Mouse (Mus musculus): ENCODE results near the gene Gm4744.
"Not testable (repeated sequence)": the region's sequence is repeated elsewhere in the genome, so short reads cannot be mapped to it uniquely, and the experiment has no call there.

Gm4744 gene

DNA sequence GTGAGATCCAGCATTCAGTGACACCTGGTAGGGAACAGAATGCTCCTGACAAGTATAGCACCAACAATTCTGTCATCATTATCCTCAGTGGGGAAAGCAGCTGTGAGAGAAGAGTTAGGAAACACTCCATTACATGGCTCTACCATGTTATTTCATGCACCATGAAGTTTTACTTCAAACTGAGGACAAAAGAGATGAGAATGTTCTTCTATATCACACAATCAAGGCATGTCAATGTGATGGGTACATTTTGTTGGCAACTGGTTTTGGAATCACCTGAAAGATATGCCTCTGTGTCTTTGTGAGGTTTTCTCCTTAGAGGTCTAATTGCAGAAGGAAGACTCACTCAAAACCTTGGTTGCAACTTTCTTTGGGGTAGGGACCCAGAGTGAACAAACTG, at the start of gene Gm4744:
Gm4744 (minus strand) TSS at position 101 of the 400 bp plus-strand sequence.
- DNase-seq (ENCODE audit: low spot score in 2 of 2), result no peak

DNA sequence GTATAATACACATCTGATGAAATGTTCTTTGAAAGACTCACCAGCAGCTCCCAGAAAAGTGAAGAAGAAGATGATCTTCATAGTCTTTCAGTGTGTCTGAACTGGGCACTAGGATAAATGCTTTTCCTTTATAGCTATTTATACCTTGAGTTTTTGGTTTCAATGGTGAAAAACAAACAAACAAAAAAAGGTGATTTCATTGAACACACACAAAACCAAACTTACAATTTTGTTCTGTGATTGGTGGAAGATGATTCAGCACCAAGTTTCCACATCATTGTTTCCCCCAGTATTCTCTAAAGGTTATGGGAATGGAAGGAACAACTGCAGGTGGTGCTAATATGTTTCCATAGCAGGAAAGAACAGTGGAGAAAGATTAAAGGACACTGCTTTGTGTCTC, 47.7 kb upstream of the Gm4744 start, which contains the start of gene Gm2663:
Gm2663 (minus strand) TSS at position 101 of the 400 bp plus-strand sequence.
- DNase-seq (ENCODE audit: low spot score in 2 of 2), result not testable (repeated sequence)

DNA sequence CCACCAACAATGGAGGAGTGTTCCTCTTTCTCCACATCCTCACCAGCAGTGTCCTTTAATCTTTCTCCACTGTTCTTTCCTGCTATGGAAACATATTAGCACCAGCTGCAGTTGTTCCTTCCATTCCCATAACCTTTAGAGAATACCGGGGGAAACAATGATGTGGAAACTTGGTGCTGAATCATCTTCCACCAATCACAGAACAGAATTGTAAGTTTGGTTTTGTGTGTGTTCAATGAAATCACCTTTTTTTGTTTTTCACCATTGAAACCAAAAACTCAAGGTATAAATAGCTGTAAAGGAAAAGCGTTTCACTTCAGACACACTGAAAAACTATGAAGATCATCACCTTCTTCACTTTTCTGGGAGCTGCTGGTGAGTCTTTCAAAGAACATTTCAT, 12.8 kb upstream of the Gm4744 start, which contains the start of gene 1810009J06Rik:
1810009J06Rik (plus strand) TSS at position 301 of the 400 bp plus-strand sequence.
- not testable (repeated sequence) for DNase-seq (ENCODE audit: low spot score in 2 of 2)

DNA sequence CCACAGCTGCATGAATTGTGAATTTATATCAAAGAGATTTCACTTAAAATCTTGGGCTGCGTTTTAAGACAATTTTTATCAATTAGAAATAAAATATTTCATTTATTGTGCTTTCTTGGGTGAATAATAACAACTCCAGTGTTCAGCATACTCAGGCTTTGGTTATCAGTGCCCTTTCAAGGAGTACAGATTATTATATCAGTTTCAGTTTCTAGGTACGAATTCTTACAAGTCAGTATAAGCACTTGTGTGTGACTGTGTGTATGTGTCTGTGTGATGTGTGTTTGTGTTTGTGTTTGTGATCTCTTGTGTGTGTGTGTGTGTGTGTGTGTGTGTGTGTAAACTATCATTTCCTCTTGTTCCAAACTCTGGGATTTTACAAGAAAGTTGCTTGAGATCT, 2.0 kb upstream of the Gm4744 start:
- no peak for DNase-seq (ENCODE audit: low spot score in 2 of 2)

DNA sequence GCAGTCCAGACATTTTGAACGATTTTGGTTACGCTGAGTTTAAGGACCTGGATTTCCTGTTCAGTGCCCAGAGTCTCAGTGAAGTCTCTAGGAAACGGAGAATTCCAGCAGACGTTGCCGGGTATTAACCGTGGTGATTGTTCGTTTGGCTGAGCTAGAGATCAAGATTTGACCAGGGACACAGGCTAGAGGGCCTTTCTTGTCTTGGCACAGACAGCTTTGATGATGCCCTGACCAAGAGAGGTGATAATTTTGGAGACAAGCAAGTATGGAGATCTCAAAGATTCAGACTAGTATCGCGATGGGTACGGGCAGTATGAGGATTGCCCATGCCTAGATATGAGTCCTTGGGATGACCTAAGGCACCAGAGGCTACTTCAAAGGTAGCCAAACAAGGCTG, 11.2 kb downstream of the Gm4744 start, which contains the start of gene 1700074P13Rik:
1700074P13Rik (minus strand) TSS at position 101 of the 400 bp plus-strand sequence.
- no peak for DNase-seq (ENCODE audit: low spot score in 2 of 2)

DNA sequence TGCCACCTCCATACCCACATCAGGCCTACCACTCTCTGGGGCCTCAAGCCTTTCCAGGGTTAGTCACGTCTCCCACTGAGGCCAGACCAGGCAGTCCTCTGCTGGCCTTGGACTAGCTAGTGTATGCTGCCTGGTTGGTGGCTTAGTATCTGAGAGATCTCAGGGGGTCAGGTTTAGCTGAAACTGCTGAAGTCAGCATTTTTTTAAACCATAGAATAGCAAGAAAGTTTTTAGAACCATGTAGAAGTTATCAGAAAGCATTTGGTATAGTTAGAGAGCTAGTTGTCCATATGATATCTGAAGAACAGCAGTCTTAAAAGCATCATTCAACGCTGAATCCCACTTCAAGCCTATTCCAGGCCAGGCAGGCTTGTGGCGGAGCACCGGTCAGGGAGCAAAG, 31.7 kb downstream of the Gm4744 start:
- no peak for DNase-seq (ENCODE audit: low spot score in 2 of 2)

DNA sequence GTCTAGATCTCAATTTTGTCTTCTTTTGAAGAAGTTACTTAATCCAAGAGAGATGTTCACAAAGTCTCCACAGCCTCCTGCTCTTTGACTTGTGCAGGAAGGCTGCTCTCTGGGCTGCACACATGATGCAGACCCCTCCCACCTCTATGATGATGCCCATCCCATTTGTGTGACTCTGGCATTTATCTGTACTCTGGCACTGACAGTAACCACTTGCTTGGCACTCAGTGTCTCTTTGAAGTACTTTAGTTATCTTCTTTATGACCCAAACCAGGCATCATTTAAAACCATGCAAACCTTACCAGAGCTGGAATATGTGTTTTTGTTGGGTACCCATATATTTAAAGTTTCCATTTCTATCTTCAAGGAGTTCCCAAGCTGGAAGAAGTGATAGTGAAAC, 51.4 kb downstream of the Gm4744 start, which contains the start of gene Prss58:
Prss58 (minus strand) TSS at position 101 of the 400 bp plus-strand sequence.
- DNase-seq (ENCODE audit: low spot score in 2 of 2), result no peak

Data from heart, adult 9 months (tissue).